Mouse (Mus musculus): ENCODE measurements around the gene Ppard. TPM values are rescaled to one million over a fixed set of nuclear protein-coding genes. Genes with fewer than 3 reads are reported as not detected.

The Ppard gene
- polyA plus RNA-seq, 1 experiment from 2014 or later = 1.1 TPM

DNA sequence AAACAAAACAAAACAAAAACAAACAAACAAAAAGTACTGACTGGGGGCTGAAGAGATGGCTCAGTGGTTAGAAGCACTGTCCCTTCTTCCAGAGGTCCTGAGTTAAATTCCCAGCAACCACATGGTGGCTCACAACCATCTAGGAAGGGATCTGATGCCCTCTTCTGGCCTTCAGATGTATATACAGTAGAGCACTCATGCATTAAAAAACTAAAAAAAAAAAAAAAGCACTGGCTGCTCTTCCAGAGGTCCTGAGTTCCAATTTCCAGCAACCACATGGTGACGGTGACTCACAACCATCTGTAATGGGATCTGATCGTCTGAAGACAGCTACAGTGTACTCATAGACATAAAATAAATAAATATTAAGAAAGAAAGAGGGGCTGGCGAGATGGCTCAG lies 78.3 kb downstream of the Ppard start:
- H3K27me3 ChIP-seq (replicated peaks; ENCODE audit: control insufficient read depth, insufficient read depth, low read length) = no peaks in the 10 kb centered on the region
- H3K9ac ChIP-seq (ENCODE audit: low read depth, low read length) = no peak overlapping the region

DNA sequence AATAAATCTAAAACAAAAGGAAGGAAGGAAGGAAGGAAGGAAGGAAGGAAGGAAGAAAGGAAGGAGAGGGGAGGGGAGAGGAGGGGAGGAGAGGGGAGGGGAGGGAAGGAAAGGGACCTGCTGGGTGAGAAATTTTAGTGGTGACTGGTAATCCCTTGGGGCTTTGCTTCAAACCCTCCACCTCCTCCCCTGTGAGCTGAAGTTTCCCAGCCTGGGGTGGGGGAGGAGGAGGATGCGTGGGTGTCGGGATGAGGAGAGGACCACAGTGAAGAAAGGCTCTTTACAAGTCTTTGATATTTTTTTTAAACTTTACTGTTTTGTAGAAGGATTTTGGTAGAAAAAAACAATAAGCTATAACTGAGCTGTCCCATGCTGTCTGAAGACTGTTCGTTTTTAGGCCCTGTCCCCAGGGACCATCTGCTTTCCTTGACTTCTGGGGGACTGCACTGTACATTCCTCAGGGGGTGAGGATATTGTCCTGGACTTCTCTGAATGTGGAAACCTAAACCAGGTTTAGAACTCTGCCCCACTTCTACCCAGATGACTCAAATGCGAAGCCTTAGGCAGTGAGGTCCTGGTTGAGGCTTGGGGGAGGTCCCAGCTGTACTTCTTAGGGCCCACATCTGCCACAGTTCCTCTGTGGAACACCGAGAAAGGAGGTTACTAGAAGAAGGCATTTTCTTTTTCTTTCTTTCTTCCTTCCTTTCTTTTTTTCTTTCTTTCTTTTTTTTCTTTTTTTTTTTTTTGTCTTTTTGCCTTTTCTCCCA lies 79.0 kb downstream of the Ppard start:
- no peaks in the 10 kb centered on the region for H3K27me3 ChIP-seq (replicated peaks; ENCODE audit: control insufficient read depth, insufficient read depth, low read length)
- no peak overlapping the region for H3K4me2 ChIP-seq (ENCODE audit: low read length)
- H3K27ac ChIP-seq (ENCODE audit: low read depth, low read length) = no peak overlapping the region
- no peak overlapping the region for H3K9ac ChIP-seq (ENCODE audit: low read depth, low read length)
- H3K36me3 ChIP-seq (ENCODE audit: control insufficient read depth, insufficient read depth, low read length) = 0 out of 2 replicates have a peak, but pooled peaks cover 3% of the 10 kb centered on the region
- WGBS = 75% methylated on average over 5 of the region's 5 CpGs
- H3K4me1 ChIP-seq (ENCODE audit: control insufficient read depth, insufficient read depth, low read depth, low read length) = peaks cover 15% of the 10 kb centered on the region
- no peak overlapping the region for H3K4me3 ChIP-seq (ENCODE audit: low read length)
- ATAC-seq = no peak
- no peaks in the 10 kb centered on the region for H3K9me3 ChIP-seq (ENCODE audit: control insufficient read depth, low read length)

More for the DNA sequence above, 78.3 kb downstream of the Ppard start:
- no peak for ATAC-seq
- peaks cover 14% of the 10 kb centered on the region for H3K4me1 ChIP-seq (ENCODE audit: control insufficient read depth, insufficient read depth, low read depth, low read length)
- H3K36me3 ChIP-seq (ENCODE audit: control insufficient read depth, insufficient read depth, low read length) = no peaks in the 10 kb centered on the region
- H3K9me3 ChIP-seq (ENCODE audit: control insufficient read depth, low read length) = no peaks in the 10 kb centered on the region
- no peak overlapping the region for H3K27ac ChIP-seq (ENCODE audit: low read depth, low read length)
- no peak overlapping the region for H3K4me3 ChIP-seq (ENCODE audit: low read length)
- 83% methylated on average over 3 of the region's 3 CpGs for WGBS
- H3K4me2 ChIP-seq (ENCODE audit: low read length) = no peak overlapping the region

DNA sequence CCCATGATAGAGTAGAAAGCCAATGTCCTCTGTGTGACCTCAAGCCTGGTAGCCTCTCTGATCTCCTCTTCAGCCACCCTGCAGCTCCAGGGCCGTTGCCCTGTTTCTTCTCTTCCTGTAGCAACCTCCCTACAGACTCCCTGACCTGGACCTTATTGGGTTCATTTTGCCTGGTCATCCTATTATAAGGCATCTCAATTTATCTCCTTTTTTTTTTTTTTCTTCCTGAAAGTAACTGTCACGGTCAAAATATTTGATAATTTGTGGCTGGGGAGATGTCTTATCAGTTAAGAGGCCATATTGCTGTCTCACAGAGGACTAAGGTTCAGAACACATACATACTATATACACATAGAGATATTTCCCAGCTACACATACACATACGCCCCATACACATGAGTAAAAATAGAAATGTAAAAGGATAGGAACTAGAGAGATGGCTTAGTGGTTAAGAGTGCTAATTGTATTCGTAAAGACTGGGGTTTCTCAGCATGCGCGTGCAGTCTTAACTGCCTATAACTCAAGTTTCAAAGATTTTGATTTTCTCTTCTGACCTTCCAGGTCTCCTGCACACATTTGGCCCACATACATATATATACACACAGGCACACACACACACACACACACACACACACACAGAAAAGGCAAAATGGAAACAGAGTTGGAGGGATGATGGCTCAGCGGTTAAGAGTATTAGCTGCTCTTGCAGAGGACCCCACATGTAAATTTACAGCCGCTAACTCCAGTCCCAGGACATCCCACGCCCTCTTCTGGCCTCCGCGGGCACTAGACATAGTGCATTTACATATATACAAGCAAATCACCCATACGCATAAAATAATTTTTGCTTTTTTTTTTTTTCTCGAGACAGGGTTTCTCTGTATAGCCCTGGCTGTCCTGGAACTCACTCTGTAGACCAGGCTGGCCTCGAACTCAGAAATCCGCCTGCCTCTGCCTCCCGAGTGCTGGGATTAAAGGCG lies 80.0 kb downstream of the Ppard start:
- H3K27ac ChIP-seq (ENCODE audit: low read depth, low read length) = 0 out of 2 replicates have a peak overlapping the region, but pooled peaks have one; percentile 23
- H3K9ac ChIP-seq (ENCODE audit: low read depth, low read length) = peak overlapping the region; percentile 37; the same call in 1 of the 2 replicates

DNA sequence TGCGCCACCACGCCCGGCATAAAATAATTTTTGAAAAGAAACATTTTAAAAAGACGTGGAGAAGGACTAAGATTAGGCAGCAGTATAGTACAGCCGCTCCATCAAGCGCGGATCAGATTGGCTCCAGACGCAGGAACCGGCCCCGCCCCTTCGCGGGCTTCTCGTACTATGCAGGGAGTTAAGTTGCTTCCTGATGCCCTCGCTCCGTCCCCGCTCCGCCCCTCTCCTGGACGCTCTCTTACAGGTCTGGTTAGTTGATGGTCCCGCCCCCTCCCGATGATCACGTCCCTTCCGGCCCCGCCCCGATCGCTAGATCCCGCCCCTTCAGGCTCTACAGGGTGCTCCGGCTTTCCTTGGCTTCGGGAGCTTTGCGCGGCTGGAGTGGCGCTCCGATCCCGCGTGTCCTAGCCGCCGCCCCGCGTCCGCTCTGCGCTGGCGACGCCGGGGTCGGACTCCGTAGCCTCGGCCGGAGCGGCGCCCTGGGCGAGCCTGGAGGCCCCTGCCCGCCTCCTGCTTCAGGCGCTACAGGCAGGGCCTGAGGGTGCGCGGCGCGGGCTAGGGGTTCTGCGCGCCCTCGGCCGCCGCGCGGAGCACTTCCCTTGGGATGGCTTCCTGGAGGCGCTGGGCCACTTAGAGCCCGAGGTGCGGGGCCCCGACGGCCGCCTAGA lies 80.8 kb downstream of the Ppard start, which contains the start of gene Fance:
Gene Fance, plus strand, starts transcription at position 308 of the 668 bp plus-strand sequence.
- WGBS = under 1% methylated on average over 67 of the region's 69 CpGs
- no peaks in the 10 kb centered on the region for H3K9me3 ChIP-seq (ENCODE audit: control insufficient read depth, low read length)
- peaks cover 10% of the 10 kb centered on the region for H3K36me3 ChIP-seq (ENCODE audit: control insufficient read depth, insufficient read depth, low read length)
- H3K27ac ChIP-seq (ENCODE audit: low read depth, low read length) = peak within 1 kb of the TSS; percentile 88
- H3K4me3 ChIP-seq (ENCODE audit: low read length) = peak within 1 kb of the TSS; percentile 60
- H3K27me3 ChIP-seq (replicated peaks; ENCODE audit: control insufficient read depth, insufficient read depth, low read length) = no peaks in the 10 kb centered on the region
- peak; percentile 98 for ATAC-seq
- H3K4me2 ChIP-seq (ENCODE audit: low read length) = peak within 1 kb of the TSS; percentile 84
- peak within 1 kb of the TSS; percentile 80 for H3K9ac ChIP-seq (ENCODE audit: low read depth, low read length)
- H3K4me1 ChIP-seq (ENCODE audit: control insufficient read depth, insufficient read depth, low read depth, low read length) = peaks cover 15% of the 10 kb centered on the region

More for the DNA sequence above, 80.0 kb downstream of the Ppard start:
- ATAC-seq = peak; percentile 30
- Histone ChIP-seq H3K4me1 (ENCODE audit: control insufficient read depth, insufficient read depth, low read depth, low read length) (peaks cover 15% of the 10 kb centered on the region), H3K9me3 (ENCODE audit: control insufficient read depth, low read length) (no peaks in the 10 kb centered on the region), H3K4me2 (ENCODE audit: low read length) (peak overlapping the region; percentile 53), H3K27me3 (replicated peaks; ENCODE audit: control insufficient read depth, insufficient read depth, low read length) (no peaks in the 10 kb centered on the region), H3K36me3 (ENCODE audit: control insufficient read depth, insufficient read depth, low read length) (peaks cover 9% of the 10 kb centered on the region), H3K4me3 (ENCODE audit: low read length) (peak overlapping the region; percentile 60)
- 26% methylated on average over 17 of the region's 17 CpGs for WGBS

DNA sequence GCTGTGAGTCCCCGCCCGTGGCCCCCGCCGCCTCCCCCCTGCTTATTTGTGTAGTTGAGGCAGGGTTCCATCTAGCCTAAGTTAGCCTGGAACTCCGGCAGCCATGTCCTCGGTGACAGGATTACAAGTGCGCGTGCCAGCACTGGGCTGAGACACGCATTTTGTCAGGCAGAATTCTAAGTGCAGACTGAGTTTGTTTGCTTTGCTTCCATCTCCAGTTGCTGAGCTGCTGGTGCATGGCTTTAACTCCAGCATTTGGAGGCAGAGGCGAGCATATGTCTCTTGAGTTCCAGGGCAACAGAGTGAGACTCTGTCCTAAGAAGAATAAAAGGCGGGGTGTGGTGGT lies 81.4 kb downstream of the Ppard start:
- ATAC-seq = peak; percentile 1
- Histone ChIP-seq H3K9me3 (ENCODE audit: control insufficient read depth, low read length) (no peaks in the 10 kb centered on the region), H3K9ac (ENCODE audit: low read depth, low read length) (peak overlapping the region; percentile 80), H3K4me2 (ENCODE audit: low read length) (peak overlapping the region; percentile 84), H3K27ac (ENCODE audit: low read depth, low read length) (peak overlapping the region; percentile 88), H3K27me3 (replicated peaks; ENCODE audit: control insufficient read depth, insufficient read depth, low read length) (no peaks in the 10 kb centered on the region), H3K4me3 (ENCODE audit: low read length) (peak overlapping the region; percentile 60), H3K36me3 (ENCODE audit: control insufficient read depth, insufficient read depth, low read length) (peaks cover 11% of the 10 kb centered on the region), H3K4me1 (ENCODE audit: control insufficient read depth, insufficient read depth, low read depth, low read length) (peaks cover 15% of the 10 kb centered on the region)
- 4% methylated on average over 10 of the region's 11 CpGs for WGBS

DNA sequence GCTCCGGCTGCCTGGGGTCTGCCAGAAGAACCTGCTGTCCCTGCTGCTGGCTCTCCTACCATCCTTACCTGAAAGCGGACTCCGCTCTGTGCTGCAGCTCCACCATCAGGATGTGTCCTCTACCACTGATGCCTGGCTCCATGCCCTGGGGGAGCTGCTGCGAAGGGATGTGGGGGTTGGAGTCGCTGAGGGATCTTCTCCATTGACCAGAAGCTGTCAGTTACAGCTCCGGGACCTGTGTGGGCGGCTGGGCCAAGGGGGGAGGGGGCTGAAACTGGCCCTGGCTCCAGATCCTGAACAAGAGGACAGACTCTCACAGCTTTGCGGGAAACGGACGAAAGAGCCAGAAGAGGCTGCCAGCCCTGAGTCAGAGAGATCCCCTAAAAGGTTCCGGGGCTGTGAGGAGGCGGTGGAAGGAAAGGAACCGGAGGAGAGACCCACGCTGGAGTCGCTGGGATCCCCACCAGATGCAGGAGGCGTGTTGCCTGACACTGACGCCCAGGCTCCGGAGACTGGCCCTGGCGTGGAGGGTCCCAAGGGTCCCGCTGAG lies 83.2 kb downstream of the Ppard start:
- peaks cover 15% of the 10 kb centered on the region for H3K4me1 ChIP-seq (ENCODE audit: control insufficient read depth, insufficient read depth, low read depth, low read length)
- ATAC-seq = no peak
- no peaks in the 10 kb centered on the region for H3K27me3 ChIP-seq (replicated peaks; ENCODE audit: control insufficient read depth, insufficient read depth, low read length)
- H3K36me3 ChIP-seq (ENCODE audit: control insufficient read depth, insufficient read depth, low read length) = peaks cover 11% of the 10 kb centered on the region
- H3K4me3 ChIP-seq (ENCODE audit: low read length) = no peak overlapping the region
- H3K4me2 ChIP-seq (ENCODE audit: low read length) = peak overlapping the region; percentile 5
- 76% methylated on average over 20 of the region's 20 CpGs for WGBS
- no peaks in the 10 kb centered on the region for H3K9me3 ChIP-seq (ENCODE audit: control insufficient read depth, low read length)
- no peak overlapping the region; the same call in 1 of the 2 replicates for H3K9ac ChIP-seq (ENCODE audit: low read depth, low read length)
- H3K27ac ChIP-seq (ENCODE audit: low read depth, low read length) = no peak overlapping the region

DNA sequence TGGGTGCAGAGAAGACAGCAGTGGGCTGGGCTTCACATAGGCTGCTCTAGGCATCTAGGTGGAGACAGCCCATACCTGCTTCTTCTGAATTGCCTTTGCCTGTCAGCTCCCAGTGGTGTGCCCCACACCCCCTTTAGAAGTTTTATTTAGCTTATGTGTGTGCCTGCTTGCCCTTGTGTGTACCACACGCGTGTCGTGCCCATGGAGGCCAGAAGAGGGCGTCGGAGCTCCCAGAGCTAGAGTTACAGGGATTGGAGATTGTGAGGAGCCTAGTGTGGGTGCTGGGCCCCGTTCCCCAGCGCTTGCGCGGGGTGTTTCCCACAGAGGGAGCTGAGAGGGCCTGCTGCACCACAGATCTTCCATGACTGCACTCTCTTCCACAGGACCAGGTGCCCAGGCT lies 84.0 kb downstream of the Ppard start:
- Histone ChIP-seq H3K27ac (ENCODE audit: low read depth, low read length) (no peak overlapping the region), H3K4me1 (ENCODE audit: control insufficient read depth, insufficient read depth, low read depth, low read length) (peaks cover 15% of the 10 kb centered on the region), H3K27me3 (replicated peaks; ENCODE audit: control insufficient read depth, insufficient read depth, low read length) (no peaks in the 10 kb centered on the region), H3K9me3 (ENCODE audit: control insufficient read depth, low read length) (no peaks in the 10 kb centered on the region), H3K36me3 (ENCODE audit: control insufficient read depth, insufficient read depth, low read length) (peaks cover 11% of the 10 kb centered on the region), H3K4me3 (ENCODE audit: low read length) (no peak overlapping the region), H3K4me2 (ENCODE audit: low read length) (no peak overlapping the region), H3K9ac (ENCODE audit: low read depth, low read length) (no peak overlapping the region)
- ATAC-seq = no peak
- 94% methylated on average over 9 of the region's 9 CpGs for WGBS

DNA sequence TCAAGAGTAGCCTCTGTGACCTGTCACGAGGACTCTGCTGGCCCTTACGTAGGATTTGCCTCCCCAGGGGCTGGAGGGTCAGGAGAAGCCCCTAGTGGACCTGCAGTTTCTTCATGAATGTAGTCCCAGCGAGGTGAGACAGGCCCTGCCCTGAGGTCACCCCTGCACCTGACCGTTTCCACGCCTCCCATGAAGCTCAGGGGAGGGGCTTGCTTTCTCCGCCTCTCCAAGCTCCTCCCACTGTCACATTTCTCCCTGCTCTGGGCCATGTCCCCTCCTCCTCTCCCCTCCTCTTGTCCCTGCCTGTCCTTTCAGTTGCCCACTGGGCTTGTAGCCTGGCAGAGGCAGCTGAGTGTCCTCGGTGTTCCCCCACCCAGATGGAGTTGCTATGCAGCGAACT lies 84.6 kb downstream of the Ppard start:
- 51% methylated on average over 8 of the region's 8 CpGs for WGBS
- peaks cover 15% of the 10 kb centered on the region for H3K4me1 ChIP-seq (ENCODE audit: control insufficient read depth, insufficient read depth, low read depth, low read length)
- H3K4me2 ChIP-seq (ENCODE audit: low read length) = no peak overlapping the region
- no peaks in the 10 kb centered on the region for H3K9me3 ChIP-seq (ENCODE audit: control insufficient read depth, low read length)
- H3K36me3 ChIP-seq (ENCODE audit: control insufficient read depth, insufficient read depth, low read length) = peaks cover 11% of the 10 kb centered on the region
- no peak overlapping the region for H3K4me3 ChIP-seq (ENCODE audit: low read length)
- H3K9ac ChIP-seq (ENCODE audit: low read depth, low read length) = no peak overlapping the region
- no peaks in the 10 kb centered on the region for H3K27me3 ChIP-seq (replicated peaks; ENCODE audit: control insufficient read depth, insufficient read depth, low read length)
- no peak for ATAC-seq
- no peak overlapping the region for H3K27ac ChIP-seq (ENCODE audit: low read depth, low read length)

Measured in hindbrain, embryonic 16.5 days (tissue).